16 mouse cellular contexts compared by ENCODE assay signal in the genomic region with DNA sequence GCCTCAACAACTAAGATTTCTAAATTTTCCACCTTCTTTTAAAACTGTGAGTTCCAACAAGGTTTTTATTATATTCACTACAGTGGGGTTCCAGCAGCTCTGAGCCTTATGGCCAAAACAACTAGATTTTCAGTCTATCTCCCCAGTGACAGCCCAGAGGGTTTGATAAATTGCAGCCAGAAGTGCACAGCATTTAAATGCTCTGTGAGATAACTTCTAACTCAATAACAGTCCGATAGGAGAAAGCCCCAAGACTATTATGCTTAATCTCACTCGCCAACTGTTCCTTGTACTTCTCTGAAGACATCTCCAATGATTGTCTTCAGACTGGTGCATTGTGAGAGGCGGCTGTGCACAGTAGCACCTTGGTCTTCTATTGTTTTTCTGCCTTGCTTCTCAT.
"Had no signal": no experiment of that assay in that cellular context is flagged by ENCODE, and none has a peak within 500 bp of the region (broad histone marks: within the 10 kb centered on the region; RNA-seq: fewer than 3 reads in every experiment).

No protein-coding gene starts in this region.

- H3K4me3 ChIP-seq: neural tube, embryonic 13.5 days; neural tube, embryonic 15.5 days; stomach, embryonic 15.5 days had no signal

- H3K27me3 ChIP-seq: neural tube, embryonic 13.5 days; neural tube, embryonic 15.5 days; stomach, embryonic 15.5 days had no signal

- H3K4me2 ChIP-seq: neural tube, embryonic 13.5 days; neural tube, embryonic 15.5 days; stomach, embryonic 15.5 days had no signal

- H3K36me3 ChIP-seq: neural tube, embryonic 13.5 days; neural tube, embryonic 15.5 days; stomach, embryonic 15.5 days had no signal

- H3K9ac ChIP-seq: neural tube, embryonic 13.5 days; neural tube, embryonic 15.5 days; stomach, embryonic 15.5 days had no signal

- DNase-seq: retina, postnatal 1 day; right cerebral cortex, adult 18-20 months; right cerebral cortex, postnatal 14 days; right cerebral cortex, postnatal 25 days; right cerebral cortex, postnatal 4 days; spleen, adult 18-20 months; thymus, adult 18-20 months; thymus, adult 2 months; thymus, postnatal 14 days; thymus, postnatal 25 days; thymus, postnatal 36 days; thymus, postnatal 4 days had no signal

- H3K9me3 ChIP-seq: neural tube, embryonic 13.5 days; neural tube, embryonic 15.5 days; stomach, embryonic 15.5 days had no signal

- H3K4me1 ChIP-seq: neural tube, embryonic 15.5 days; stomach, embryonic 15.5 days had no signal

- H3K27ac ChIP-seq: neural tube, embryonic 13.5 days; neural tube, embryonic 15.5 days; stomach, embryonic 15.5 days; stomach, postnatal 0 days had no signal
